Mouse (Mus musculus) c-Kit-positive CD71-negative TER-119-negative erythroid progenitor cells, embryonic 14.5 days (primary cell): Measurements from ENCODE around the gene Prpf19.
A peak's percentile ranks its signal among the peaks of the same experiment; 100 is the strongest.

Experiments used
- DNase-seq: peaks from one replicate; pipeline ENCODE4 v3.0.0-alpha.2; 2013; ENCODE audit warnings: low read depth

Gene Prpf19

DNA sequence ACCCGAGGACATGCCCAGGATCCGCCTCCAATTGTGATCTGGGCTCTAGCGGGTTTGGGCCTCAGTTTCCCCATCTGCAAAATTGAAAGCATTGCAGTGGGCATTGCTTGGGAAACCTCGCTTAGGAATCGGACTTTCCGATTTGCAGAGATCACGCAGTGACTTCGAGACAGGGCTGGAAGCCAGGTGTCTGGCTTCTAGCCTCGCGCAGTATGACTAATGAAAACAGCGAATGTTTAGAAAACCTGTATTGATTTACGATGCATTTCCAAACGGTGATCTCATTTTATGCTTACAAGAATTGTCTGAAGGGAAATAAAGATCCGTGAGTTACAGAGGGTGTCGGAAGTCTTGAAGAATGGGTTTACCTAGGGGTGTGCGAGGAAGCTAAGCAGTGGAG, 677 bp downstream of the Prpf19 start:
- DNase-seq: no peak

DNA sequence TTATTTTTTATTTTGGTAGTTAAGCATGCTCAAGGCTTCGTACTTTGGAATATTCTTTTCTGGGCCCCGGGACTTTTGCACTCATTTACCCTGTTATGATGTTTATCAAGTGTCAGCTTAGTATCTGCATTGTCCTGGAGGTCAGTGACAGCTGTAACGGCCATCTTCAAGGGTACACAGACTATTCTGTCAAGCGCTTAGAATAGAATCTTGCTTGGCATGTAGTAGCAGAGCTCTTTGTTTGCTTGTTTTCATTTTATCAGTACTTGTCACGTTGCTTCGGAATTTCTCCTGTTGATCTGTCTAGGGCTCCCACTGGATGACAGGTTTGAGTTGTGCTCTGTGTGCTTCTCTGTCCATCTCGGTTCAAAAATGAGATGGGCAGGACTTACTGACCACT, 1.8 kb downstream of the Prpf19 start:
- no peak for DNase-seq

DNA sequence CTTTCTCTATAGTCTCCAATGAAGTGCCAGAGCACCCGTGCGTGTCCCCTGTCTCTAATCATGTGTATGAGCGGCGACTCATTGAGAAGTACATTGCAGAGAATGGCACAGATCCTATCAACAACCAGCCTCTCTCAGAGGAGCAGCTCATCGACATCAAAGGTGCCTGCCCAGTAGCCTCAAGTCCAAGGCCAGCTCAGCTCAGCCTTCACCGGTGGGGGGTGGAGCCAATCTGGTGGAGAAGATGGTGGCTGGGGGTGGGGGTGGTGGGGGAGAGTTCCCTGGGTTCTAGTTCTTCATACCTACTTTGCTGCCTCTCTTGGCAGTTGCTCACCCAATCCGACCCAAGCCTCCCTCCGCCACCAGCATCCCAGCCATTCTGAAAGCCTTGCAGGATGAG, 2.5 kb downstream of the Prpf19 start:
- DNase-seq: no peak

DNA sequence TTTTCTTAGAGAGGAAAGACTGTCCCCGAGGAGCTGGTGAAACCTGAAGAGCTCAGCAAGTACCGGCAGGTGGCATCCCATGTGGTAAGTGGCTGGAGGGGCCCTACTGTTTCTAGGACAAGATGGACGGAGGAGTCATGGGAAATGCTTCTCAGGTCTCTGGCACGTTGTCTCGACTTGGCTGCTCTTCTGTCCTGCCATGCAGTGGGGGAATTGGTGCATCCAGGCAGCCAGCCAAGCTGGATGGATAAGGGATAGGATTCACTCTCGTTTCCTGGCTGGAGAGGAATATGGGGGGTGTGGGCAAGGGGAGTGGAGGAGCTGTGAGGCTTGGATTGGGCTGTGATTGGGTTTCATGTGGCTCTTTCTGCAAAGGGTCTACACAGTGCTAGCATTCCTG, 5.3 kb downstream of the Prpf19 start:
- no peak for DNase-seq

DNA sequence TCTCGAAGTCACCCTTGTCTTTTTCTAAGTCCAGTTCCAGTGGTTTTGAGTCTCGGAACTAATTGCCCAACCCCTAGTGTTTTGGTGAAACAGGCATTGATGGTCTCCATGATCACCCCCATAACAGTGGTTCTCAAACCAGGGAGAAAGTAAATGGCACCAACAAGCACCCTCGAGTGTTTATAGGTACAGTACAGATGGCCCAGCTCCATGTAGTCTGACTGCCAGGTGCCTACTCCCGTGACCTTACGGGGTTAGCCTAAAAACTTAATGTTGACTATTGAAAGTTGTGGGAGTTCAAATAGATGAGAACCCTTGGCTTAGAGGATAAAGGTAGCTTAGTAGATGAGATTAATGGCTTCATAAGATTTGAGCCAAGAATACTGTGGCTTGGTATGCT, 6.0 kb downstream of the Prpf19 start:
- DNase-seq: no peak

DNA sequence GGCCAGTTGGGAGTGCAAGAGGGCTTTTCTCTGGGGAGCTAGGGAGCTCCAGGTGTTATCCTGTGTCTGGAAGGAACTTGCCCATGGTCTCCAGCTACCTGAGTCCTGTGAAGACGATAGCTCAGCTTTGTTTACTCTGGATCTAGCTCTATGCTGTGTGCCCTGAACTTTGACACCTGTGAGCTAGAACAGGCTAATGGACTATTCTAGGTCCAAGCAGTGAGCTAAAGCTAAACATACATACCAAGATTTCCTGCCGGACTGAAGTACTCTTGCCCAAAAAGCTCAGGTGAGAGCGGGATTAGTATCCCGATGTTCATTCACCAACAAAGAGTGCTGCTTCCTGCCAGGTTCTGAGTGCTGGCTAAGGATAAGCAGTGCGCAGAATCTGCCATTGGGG, 9.5 kb downstream of the Prpf19 start:
- DNase-seq: no peak

DNA sequence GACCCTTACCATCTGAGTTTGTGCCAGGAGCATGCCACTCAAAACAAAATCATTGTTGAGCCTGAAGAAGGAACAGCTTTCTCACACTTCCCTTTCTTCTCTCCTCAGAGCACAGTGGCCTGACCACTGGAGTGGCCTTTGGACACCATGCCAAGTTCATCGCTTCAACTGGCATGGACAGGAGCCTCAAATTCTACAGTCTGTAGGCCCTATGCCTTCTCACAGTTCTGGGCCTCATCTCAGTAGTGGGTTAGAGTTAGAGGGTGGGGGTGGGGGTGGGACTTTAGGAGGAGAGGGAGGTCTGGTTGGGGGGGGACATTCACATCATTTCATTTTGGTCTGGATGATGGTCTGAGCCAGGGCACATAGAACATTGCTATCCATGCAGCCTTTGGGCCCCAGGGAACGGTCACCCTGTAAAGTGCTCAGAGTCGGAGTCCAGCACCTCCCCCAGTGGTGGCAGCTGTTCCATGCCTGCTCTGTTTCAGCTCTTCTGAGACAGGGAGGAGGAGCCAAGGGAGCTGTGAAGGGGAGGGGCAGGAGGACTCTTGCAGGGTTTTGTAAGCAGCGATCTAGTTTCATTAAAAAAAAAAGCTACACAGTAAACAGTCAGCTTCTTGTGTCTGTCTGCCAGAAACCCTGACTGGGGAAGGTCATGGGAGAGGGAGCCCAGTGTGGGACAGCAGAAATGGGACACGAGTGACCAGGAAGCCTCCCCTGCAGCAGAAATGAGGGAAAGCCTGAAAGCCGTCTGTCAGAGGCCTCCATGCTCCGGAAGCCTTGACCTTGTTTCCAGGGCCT, 10.1 kb downstream of the Prpf19 start:
- DNase-seq: no peak

DNA sequence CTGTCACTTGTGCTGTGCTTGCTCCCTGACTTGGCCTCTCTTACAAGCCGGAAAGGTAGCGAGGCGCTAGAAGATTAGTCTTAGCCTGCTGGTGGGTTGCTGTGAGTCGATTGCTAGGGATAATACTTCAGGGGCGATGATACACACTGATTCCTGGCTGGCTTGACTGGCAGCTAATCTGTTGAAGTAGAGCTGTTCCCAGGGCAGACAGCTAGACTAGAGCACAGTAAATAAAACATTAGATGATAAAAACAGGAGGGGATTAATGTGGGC, 10.6 kb downstream of the Prpf19 start:
- DNase-seq: no peak

DNA sequence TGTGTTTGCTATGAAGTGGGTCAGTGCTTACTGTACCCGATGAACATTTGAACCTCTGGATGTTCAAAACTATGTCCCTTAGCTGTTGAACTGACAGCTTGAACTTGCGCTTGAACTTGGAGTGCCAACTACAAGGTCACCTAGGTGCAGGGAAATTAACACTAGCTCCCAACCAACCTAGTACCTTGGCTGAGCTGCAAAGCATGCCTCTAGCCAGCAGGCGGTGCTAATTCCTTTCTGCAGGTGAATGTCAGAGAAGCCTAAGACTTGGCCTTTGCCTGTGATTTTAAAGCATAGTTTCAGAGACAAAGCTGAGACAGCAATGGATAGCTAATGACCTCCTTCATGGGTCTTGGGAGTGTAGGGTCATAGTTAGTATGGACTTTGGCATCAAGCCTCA, 12.9 kb downstream of the Prpf19 start:
- peak; percentile 45 for DNase-seq

DNA sequence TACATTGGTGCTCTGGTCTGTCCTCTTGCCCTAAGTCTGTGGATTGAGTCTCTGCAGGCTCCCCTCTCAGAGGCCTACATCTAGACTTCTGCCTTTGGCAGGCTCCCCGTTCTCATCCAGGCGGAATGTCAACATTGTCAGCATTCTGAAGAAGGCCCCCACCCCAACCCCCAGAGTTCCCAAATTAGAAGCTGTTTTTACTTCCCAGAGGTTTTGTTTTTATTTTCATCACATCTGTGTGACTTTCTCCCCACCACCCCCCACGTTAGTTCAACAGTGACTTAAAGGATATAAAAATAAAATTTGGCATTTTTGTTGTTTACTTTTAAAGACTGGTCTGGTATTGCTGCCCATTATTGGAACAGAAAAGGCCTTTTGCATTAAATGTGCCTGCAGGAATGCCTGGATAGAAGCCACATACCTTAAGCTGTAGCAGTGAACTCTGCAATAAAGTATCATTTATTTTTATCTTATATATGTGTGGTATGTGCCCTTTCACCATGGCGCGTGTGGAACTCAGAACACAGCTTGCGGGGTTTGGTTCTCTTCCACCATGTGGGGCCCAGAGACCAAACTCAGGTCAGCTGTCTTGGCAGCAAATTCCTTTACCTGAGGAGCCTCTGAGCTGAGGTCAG, 14.2 kb downstream of the Prpf19 start:
- DNase-seq: no peak

DNA sequence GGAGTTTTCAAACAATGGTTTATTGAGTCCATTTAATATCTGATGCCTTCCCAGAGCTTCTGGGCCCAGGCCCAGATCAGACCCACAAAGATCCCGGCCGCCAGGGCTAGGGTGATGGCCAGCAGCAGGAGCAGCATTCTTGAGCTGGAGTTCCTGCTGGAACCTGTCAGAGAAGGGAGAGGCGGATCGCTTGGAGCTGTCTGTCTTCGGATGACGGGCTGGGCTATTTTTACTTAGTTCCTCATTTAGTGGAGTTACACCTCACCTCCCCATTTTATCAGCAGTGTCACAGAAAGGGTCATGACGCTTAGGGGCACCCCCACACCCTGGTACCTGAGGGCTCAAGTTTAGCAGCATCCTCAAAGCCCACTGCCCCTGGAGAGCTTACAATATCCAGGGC, 19.3 kb downstream of the Prpf19 start:
- DNase-seq: no peak

DNA sequence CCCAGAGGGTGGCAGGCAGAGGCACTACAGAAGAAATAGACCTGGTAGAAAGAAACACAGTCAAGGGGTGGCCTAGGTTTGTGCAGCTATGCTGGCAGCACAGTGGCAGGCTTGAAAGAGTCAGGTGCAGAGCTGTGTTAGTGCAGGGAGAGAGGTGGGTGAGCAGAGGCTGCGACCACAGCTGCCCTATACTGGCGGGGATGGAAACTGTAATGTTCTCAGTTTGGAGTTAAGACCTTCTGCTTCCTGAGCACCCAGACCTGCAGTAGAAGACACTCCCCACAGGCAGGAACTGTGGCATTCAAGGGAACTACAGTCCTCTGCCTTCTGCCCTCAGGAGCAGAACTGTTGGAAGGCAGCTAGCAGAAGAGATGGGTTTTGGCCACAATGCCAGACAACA, 19.8 kb downstream of the Prpf19 start:
- no peak for DNase-seq

DNA sequence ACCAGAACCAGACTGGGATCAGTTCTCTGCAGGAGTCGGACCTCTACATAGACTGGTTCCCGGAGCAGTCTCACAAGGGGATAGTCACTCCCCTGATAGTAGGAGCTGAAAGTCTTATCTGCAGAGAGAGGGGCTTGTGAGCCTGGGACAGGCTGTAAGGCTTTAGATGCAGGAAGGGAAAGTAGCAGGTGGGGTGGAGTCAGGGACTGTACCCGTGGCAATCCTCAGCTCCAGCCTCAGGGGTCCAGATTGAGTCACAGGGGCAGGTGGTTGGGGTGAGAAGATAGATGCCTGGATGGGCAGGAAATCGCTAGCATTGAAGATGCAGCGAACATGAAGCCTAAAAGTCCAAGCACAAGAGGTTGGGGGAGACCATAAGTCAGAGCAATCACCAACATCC, 21.5 kb downstream of the Prpf19 start:
- no peak for DNase-seq

DNA sequence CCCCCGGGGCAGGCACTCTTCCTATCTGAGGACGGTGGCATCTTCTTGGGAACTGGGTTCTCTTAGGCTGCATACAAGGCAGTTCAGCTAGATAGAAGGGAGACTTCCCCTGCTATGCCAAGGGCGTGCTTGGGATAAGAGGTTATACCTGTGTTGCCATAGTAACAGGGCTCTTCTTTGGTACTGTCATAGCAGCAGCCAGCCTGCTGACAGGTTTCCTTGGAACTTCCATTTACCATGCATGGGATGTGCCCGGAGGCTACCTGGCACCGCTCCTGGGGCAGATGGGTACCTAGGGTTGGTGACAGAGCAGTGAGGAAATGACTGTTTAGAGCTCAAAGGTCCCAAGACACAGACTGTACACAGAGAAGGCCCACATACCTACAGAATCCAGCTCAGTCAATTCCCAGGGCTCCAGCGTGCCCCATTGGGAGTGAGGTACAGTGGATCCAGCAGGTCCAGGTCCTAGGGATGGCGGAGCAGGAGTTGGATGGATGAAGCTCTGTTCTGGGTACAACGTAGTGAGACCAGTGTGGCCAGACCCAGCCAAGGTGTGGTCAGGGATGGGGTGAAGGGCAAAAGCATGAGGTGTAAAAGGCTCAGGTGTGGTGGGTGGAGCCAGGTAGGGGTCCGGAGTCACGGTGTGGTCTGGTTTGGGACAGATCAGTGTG, 23.4 kb downstream of the Prpf19 start:
- no peak for DNase-seq

DNA sequence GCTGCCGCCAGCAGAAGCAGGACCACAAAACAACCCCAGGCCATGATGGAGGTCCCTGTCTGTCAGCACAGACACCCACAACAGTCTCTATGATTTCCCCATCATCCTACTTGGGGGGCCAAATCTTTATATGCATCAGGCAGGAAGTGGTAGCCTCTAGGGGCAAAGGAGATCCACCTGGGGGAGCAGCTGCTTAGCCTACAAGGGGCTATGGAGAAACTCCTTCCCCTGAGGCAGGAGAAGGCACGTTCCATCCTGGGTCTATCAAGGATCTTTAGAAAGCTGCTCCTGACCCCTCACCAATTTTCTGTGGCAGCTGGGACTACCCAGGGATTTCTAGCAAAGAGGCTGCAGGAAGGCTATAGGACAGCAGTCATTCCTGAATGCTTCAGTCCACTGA, 25.5 kb downstream of the Prpf19 start, which contains the start of gene Zp1:
TSS of gene Zp1 (minus strand) at position 101 of the 400 bp plus-strand sequence.
- DNase-seq: no peak

DNA sequence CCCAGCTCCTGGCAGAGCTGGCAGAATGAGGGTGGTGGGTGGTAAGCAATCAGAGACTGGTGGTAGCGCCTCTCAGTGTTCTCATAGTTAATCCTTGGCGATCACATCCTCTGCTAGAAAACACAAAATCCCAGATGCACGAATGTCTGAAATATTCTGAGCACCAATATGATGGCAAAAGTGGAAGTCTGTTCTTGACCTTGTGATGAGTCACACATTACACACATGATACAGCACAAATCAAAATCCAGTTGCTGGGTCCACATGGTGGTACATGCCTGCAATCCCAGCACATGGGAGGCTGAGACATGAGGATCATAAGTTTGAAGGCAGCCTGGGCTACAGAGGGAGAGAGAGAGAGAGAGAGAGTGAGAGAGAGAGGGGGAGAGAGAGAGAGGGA, 26.0 kb downstream of the Prpf19 start:
- DNase-seq: no peak

DNA sequence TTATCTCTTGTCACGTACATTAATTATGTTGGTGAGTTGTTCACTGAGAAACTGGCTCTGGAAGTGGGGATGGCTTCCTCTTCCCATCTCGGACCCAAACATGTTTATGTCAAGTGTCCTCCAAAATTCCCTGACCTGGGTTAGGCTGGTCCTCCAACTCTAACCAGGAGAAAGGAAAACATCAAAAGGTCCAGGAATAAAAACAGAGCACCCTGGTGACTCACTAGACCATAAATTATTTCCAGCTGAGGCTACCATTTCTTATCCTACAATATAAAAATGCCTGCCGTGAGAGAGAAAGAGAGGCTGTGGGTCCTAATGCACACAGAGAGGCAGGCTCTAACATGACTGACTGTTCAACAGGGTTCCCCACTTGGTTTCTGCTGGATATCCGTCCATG, 29.2 kb downstream of the Prpf19 start:
- no peak for DNase-seq

DNA sequence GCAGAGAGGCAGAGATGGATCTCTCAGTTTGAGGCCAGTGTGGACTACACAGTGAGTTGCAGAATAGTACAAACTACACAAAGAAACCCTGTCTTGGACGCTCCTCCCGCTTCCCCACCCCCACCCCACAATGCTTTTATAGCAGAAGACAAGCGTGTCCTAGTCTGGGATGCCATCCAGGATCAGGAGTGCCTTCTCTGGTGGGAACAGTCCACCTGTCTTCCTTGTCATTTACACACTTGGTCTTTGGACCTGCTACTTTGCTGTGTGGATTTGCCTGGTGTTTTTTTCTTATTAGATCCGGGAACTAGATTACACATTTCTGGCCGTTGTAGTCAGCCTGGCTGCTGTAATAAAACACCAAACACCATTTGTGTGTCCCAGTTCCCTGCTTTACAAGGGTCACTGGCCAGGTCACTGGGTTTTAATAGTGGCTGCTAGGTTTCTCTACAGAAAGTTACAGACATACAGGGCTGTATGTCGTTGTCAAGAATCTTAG, 31.1 kb downstream of the Prpf19 start:
- DNase-seq: no peak

DNA sequence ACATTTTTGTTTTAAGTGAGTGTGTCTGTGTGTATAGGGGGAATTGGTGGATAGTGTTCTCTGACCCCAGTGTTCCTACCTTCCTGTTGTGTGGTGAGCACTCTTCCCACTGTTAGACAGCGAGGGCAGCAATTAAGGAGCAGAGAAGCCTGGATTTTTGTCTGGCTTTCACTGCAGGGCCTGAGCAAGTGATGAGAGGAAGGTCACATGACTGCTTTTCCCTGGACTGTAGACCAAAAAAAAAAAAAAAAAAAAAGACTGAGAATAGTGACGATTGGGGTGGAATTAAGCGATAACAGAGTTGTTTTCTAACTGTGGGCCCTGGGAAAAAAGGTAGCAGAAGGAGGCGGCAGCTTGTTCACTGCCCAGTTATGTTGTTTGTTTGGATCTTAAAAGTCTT, 31.6 kb downstream of the Prpf19 start:
- DNase-seq: no peak

DNA sequence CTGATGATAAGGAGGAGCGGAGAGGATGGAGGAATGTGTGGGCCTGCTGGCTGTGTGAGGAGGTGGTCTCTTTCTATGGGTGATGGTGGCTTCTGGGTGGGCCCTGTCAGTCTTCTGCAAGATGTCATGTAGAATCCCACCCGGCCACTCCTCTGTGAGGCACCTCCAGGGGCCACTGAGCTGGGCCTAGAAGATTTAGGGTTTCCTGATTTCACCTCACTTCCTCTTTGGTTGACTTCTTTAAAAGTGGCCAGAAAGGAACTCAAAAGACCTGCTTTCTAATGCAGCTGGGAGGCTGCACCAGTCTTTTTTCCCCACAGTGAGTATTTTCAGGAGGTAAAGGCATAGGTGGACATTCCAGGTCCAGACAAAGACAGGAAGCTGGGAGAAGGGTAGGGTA, 35.6 kb downstream of the Prpf19 start:
- no peak for DNase-seq

DNA sequence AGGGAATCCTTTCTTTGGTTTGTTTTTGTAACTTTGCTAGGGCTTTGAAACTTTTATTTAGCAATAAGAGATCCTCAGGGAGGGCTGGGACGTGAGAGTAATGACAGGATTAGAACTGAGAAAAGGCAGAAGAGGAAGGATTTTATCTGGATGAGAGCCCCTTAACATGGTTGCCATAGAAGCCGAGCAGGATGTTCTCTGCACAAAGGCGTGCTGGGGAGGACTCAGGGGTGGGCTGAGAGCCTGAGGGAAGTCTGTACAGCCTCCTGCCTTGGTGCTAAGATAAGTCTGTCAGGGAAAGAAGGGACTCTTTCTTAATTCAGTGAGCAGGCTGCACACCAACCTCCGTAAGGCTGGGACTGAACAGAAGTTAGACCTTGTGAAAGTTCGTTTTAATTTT, 40.0 kb downstream of the Prpf19 start:
- no peak for DNase-seq

DNA sequence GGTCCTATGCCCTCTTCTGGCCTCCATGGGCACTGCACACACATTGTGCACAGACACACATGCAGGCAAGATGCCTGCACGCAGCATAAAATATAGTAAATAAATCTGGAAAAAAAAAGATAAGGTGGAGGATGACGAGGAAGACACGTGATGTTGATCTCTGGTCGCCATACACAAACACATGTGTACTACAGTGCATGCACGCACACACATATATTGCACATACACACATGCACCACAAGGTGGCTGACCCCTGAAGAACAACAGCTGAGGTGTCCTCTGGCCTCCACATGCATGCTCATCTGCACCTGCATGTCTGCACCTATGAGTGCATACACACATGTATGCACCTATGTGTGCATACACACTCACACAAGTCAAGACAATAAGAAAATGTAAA, 41.0 kb downstream of the Prpf19 start:
- DNase-seq: no peak

DNA sequence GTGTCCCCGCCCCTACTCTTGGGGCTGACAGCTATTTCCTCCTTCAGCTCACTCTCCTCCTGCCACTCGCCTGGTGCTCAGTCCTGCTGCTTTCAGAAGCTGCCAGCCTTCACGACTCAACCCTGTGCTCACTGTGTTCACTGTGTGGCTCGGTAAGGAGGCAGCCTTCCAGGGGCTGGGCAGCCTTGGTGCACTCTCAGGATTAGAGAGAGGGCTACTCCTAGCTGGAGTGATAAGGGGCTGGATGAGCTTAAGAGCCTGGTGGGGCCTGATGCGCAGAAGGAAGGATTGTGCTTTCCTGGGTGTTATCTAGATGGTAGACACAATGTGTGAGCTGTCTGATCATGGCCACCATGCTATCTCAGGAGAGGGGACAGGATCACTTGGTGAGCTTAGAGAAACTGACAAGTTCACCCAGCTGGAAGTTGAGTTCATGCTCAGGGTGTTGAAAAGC, 42.1 kb downstream of the Prpf19 start, which contains the start of gene Ptgdr2:
TSS of gene Ptgdr2 (plus strand) at position 51 of the 454 bp plus-strand sequence.
- no peak for DNase-seq
